Mouse (Mus musculus) naive thymus-derived CD4-positive, alpha-beta T cell, adult 2 months (primary cell): Measurements from ENCODE around the gene Tex12.

ENCODE experiments used
- DNase-seq: peaks from one replicate; pipeline ENCODE4 v3.0.0-alpha.2; 2011; ENCODE audit warnings: low read depth

Gene Tex12

DNA sequence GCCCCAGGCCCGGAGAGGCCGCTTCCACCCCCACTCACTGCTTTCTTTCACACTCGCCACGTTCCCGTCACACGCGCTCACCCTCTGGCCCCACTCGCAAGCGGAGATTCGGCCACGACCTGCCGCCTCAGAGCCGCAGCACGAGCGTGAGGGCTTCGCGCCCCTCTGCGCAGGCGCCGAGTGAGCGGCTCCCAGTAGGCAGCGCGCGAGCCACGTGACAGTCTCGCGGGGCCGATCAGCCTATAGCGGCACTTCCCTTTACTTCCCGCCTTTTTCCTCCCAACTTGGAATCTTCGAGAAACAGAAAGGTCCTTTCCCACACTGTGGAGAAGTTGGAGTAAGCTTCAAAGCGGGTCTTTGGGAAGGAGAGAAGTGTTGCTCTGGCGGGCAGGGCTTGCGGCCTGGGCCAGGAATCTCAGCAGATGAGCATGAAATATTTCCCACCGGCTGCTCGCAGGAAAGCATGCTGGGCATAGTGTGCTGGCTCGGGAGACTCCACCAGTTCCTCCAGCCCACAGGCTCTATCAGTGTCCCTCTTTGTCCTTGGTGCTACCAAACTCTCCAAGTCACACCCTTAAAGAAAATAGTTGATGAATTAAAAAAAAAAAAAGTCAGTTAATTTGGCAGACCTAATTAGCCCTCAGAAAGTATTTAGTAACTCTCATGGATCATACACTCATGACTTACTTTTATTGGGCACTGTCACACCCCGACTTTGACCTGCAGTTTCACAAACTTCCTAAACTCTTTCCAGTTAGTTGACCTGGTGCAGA lies at the start of gene Tex12:
Gene Tex12 (minus strand): TSS at position 181 of the 773 bp plus-strand sequence.
- no peak for DNase-seq

DNA sequence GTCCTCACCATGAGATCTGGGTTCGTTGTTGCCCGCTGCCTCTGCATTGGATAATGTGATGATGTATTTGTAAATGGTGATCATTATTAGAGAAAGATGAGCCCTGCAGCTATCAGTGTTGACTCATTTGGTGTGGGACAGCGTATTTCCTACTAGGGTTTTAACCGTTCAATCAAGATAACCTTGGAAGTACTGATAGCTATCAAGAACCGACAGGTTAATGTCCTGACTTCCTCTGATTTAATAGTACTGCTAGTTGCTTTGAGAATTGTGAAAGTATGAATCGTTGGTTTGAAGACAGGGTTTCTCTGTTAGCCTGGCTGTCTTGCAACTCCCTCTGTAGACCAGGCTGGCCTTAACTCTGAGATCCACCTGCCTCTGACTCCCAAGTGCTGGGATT lies 43.2 kb upstream of the Tex12 start:
- no peak for DNase-seq

GRCm38 (mm10) chr9:50603998-50604324 lies 42.8 kb upstream of the Tex12 start:
- DNase-seq = no peak

DNA sequence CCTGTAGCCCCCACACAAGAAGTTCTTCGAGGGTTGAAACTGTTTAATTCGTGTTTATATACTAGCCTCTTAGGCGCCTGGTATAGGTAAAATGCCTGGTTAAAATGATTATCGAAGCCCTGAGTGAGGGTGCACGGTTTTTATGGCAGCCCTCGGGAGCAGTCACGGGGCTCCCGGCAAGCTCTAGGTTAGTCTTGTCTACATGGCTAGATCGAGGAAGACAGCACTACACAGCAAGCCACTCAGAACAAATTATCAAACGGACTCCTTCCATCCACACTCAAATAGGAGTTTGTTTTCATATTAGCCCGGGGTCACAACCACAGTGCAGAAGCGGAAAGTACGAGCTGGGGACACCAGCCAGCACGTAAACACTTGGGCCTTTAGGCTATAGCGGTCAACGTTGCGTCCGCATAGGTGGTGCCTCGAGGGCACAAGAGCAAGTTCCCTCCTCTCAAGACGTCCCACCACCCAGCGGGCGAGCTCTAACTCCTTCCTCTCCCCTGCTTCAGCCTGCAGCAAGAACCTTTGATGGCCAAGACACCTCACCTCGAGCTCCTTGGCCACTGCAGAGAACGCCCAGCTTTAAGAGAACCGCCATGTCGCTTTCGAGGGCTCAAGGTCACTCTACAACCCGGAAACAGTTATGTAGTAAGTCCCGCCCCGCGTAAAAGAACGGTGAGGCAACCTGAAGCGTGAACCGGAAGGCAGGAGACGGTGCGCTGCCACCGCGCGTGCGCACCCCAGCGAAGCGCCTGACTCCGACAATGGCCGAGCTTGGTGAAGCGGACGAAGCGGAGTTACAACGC lies 42.3 kb upstream of the Tex12 start, which contains the start of the genes Sdhd and Timm8b:
Gene Sdhd (minus strand): TSS at position 624 of the 809 bp plus-strand sequence.
Gene Timm8b (plus strand): TSS at position 722 of the 809 bp plus-strand sequence.
- DNase-seq = peak; percentile 96

GRCm38 (mm10) chr9:50602055-50602845 lies 41.1 kb upstream of the Tex12 start:
- no peak for DNase-seq

GRCm38 (mm10) chr9:50601536-50601935 lies 40.4 kb upstream of the Tex12 start:
- no peak for DNase-seq

GRCm38 (mm10) chr9:50596973-50597372 lies 35.8 kb upstream of the Tex12 start:
- no peak for DNase-seq

DNA sequence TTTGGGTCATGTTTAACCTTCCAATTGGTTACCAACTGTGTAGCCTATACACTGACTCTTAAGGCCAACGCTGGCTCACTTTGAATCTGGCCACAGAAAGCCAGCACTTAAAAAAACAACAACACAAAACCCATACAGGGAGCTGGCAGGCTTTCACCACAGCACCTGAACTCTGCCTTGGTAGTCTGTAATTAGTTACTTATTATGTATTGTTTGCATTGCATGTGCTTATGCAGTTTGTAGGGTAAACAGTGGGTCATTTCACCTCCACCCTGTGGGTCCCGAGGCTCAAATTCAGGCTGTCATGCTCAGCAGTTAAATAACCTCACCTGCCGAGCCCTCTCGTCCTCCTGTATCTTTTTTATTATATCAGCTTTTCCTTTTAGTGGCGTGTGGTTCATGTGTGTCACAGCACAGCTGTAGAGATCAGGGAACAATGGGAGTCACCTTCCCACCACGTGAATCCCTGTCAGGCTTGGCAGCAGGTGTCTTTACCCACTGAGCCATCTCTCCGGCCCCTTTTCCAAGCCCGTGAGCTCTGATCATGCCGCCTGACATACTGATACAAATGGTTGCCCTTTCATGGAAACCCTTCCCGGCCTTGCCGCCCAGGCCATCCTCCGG lies 33.8 kb upstream of the Tex12 start:
- DNase-seq = no peak

DNA sequence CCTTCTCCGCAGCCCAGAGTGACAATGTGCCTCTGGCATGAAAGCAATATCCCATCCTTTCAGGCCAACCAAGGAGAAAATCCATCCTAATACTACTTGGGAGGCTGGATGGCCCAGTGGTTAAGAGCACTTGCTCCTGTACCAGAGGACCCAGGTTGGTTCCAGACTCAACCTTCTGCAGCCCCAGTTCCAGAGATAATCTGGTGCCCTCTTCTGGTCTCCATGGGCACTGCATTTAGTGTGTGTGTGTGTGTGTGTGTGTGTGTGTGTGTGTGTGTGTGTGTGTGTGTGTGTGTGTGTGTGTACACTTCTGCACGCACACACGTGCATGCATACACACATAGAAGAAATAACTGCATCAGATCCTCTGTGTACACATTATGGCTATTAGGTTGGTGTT lies 32.4 kb upstream of the Tex12 start:
- peak; percentile 72 for DNase-seq

GRCm38 (mm10) chr9:50592955-50593354 lies 31.8 kb upstream of the Tex12 start:
- DNase-seq = no peak

DNA sequence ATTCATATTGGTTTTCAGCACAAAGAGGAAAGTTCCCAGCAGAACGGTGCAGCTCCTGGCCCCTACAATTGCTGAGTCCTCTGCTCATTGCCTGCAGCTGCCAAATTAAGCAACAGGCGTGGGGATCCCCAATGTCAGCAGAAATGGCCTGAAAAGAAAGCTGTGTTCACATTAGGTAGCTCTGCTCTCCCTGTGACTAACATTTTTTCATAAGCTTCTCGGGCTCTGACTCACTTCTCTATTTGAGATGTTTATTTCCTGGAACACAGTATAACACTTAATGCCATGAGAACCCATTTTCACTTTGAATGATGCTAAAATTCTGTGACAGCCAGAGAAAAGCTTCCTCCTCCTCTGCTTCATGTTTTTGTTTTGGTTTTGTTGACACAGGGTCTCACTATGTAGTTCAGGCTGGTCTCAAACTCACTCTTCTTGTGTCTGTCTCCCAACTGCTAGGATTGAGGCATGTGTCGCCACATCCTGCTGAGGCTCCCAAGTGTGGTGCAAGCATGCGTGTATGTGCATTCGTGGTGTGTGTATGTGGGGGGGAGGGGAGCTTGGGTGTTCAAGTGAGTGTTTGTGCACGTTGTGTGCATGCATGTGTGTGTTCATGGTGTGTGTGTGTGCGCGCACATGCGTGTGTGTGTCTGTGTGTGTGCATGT lies 29.9 kb upstream of the Tex12 start:
- no peak for DNase-seq

- no peak for DNase-seq
These were observed 25.8 kb upstream of the Tex12 start for GRCm38 (mm10) chr9:50586955-50587354.

- DNase-seq = no peak
These were observed 24.2 kb upstream of the Tex12 start for GRCm38 (mm10) chr9:50585145-50585818.

GRCm38 (mm10) chr9:50580370-50580769 lies 19.2 kb upstream of the Tex12 start:
- DNase-seq = no peak

- no peak for DNase-seq
These were observed 8.7 kb upstream of the Tex12 start for GRCm38 (mm10) chr9:50569599-50570525.

GRCm38 (mm10) chr9:50567881-50568280 lies 6.8 kb upstream of the Tex12 start:
- DNase-seq = no peak

DNA sequence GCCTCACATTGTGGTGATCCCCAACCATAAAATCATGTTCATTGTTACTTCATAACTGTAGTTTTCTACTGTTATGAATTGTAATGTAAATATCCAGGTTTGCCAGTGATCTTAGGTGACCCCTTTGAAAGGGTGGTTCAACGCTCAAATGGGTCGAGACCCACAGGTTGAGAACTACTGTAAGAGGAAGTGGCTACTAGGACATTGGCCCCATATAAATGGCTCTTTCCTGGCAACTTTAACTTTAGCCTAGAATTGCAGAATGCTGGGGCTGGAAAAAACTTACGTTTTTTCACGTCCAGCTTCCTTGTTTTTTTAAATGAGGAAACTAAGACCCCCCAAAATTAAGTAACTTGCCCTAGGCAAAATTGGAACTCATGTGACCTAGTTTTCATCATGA lies 6.2 kb upstream of the Tex12 start:
- no peak for DNase-seq

- DNase-seq = no peak
These were observed 4.8 kb upstream of the Tex12 start for GRCm38 (mm10) chr9:50565940-50566339.

DNA sequence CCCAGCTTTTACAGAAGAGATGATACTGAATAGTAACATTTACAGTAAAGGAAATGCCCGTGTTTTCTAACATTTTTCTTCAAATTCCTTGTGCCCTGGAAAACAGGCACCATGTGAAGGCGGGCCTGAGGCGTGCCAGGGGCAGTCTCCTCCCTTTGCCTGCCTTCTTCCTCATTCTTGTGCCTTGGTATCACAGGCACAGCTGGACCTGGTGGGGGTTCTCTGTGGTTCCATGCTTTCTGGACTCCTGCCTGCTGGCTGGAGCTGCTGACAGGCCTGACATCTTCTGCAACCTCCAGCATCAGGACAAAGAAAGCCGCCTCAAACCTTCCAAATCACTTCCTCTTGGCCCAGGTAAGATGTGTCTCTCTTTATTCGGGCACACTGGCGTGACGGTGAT lies 4.0 kb upstream of the Tex12 start:
- no peak for DNase-seq

DNA sequence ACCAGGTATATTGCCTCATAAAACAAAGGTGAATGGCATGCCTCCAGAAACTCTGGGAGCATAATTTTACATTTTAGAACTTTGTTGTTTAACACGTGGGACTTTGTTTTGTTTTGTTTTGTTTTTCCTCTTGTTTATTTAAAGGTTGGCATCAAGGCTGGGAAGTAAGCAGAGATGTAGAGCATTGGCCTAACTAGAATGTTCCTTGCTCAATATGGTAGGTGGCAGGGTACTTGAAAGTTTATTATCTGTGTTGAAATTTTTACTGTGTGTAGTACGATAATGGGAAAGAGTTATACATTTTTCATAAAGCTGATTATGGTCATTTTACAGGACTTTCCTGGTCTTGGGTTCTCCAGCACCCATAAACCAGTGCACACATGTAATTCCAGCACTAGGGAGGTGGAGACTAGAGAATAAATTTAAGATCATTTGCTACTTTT lies 814 bp upstream of the Tex12 start:
- no peak for DNase-seq
